Mouse (Mus musculus) urinary bladder, postnatal 4 days (tissue): Measurements from ENCODE around the gene Col9a1.

Experiments
- DNase-seq, 2 experiments: peaks; one replicate each; pipeline ENCODE4 v3.0.0; 2021 to 2022; ENCODE audit warnings: low spot score in 2 of 2

Col9a1 gene

DNA sequence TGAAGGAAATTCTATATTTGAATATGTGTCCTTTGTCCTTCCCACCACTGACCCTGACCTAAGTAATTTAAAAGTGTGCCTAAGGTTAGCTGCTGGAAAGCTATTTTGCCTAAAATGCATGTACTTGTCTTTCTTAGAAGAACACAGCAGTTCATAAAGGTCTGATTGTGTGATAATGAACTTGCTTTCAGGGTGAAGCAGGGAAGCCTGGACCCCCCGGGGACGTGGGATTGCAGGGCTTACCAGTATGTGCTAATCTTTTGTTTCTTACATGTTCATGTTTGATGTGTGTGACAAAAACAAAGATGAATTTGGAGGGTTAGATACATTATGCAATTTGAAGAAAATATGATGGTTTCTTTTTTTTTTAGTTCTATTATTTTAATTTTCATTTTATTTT lies 44.8 kb downstream of the Col9a1 start:
- DNase-seq = no peak

DNA sequence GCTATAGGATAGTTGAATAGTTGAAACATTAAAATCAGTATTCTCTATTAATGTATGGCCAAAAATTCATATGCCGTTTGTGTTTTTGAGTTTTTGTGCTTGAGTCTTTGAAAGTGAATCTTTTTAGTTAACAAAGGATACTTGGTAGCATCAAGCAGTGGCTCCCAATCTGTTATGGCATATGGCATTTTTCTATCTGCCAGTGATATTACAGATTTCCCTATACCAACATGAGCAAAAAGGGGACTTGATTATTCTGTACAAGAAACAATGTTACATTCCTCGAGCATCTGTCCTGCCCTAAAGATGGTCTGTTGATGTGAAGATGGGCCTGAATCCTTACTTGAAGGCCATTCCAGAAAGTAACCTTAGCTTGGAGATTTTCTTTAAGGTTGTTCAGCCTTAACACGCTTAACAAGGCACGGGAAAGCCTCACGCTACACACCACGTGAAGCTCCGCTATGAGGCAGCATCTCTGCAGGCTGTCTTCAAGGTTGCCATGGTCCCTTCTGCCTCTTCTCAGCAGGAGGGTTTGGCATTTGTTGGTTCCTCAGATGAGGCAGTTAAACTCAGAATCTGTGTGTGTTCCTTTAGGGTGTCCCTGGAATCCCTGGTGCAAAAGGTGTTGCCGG lies 45.7 kb downstream of the Col9a1 start:
- no peak for DNase-seq

GRCm38 (mm10) chr1:24225825-24226526 lies 48.6 kb downstream of the Col9a1 start:
- no peak for DNase-seq

- DNase-seq = no peak
Measured at GRCm38 (mm10) chr1:24226941-24227711, 49.7 kb downstream of the Col9a1 start.

- no peak for DNase-seq
Measured at GRCm38 (mm10) chr1:24229552-24229951, 52.1 kb downstream of the Col9a1 start.

DNA sequence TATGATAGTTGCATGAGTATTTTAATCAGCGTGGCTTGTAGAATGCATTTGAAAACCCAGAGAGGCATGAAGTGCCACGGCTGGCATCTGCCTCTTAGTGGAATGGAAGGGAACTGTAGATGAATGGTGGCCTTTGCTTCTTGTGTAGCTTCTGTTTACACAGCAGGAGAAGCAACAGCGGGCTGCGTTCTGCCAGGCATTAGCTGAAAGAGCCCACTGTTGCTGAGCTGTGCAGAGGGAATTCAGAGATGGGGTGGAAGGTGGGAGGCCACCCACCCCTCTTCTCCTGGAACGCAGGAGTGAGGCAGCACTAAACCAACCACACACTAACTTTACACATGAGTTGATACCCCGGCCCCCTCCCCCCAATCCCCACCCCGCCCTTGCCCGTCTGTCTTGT lies 53.0 kb downstream of the Col9a1 start:
- no peak for DNase-seq

GRCm38 (mm10) chr1:24231504-24232270 lies 54.3 kb downstream of the Col9a1 start:
- DNase-seq = no peak

DNA sequence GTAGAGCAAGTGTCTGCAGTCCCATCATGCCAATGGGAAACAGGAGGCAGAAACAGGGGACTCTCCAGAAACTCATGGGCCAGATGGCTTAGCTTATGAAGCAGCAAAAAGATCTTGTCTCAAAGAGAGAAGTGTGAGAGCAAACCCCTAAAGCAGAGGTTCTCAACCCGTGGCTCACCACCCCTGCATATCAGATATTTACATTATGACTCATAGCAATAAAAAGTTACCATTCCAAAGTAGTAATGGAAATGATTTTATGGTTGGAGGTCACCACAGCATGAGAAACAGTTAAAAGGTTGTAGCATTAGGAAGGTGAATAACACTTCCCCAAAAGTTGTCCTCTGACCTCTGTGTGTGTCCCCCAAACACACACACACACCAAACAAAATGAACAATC lies 58.9 kb downstream of the Col9a1 start:
- no peak for DNase-seq

DNA sequence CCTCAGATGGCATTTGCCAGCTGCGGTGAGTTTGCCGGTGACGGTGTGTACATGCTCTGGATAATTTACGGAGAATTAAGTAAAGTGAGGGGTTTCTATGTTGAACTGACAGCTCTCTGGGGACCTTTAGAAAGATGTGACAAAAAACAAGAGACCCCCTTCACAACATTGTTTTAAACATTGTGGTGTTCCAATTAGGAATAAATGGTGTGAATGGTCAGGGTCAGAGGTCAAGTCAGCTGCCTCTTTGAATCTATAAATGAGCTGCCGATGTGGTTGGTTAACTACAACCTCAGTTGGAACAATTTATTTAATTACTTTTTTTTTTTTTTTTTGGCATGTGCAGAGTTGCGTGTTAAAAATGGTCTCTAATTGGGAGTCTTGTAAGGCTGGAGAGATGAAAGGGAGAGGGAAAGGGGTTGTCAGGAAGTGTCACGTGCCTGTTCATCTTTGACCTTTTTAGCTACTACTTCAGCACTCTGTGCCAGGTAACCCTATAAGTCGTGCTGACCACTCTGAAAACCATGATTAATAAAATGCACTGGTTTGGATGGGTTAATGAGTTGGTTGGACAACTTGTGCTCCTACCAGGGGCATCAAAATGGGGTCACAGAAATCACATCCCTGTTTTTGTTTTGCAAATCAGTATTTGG lies 62.8 kb downstream of the Col9a1 start:
- no peak for DNase-seq

- no peak for DNase-seq
Measured at GRCm38 (mm10) chr1:24244931-24245330, 67.5 kb downstream of the Col9a1 start.

- no peak for DNase-seq
Measured at GRCm38 (mm10) chr1:24245700-24246375, 68.4 kb downstream of the Col9a1 start.

- no peak for DNase-seq
Measured at GRCm38 (mm10) chr1:24248294-24249104, 71.1 kb downstream of the Col9a1 start.

DNA sequence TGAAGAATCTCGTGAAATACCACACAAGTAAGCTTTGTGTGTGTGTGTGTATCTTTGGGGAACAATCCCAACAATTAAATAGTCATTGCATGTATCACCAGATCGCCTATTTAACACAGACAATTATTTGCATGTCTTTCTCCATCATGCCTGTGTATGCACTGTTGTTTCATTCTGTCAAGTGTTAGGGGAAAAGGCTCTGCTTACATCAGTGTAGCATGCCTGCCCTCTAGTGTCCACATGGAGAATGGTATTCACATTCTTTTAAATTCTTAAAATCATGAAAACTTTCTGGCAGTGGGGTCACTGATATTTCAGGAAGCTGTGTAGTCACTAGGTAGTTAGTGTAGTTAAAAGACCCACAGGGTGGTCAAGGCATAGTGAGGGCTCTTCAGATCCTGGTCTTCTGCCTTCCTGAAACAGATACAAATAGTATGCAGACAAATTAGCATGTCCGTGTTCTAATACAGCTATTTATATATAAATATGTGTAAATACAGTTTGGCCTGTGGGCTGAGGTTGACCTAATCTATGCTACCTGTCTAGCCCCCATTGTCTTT lies 71.8 kb downstream of the Col9a1 start:
- no peak for DNase-seq

- no peak for DNase-seq
Measured at GRCm38 (mm10) chr1:24257961-24258360, 80.6 kb downstream of the Col9a1 start.

DNA sequence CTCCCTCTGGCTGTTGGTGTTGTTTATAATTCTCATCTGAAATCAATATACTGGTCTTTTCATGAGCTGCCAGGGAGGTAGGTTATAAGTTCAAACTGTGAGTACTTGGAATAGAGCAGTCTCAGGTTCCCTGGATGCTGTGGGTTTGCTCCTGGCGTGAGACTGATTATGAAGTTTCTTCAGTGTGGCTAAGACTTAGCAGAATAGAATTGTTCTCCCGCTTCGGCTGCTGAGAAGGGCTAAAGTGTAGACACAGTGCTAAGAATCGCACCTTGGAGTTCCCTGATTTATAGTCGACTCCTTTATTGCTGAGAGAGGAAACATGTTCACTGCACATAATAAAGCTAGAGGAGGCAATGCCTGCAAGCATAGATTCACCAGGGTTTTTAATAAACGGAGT lies 82.0 kb downstream of the Col9a1 start:
- no peak for DNase-seq

- no peak for DNase-seq
Measured at GRCm38 (mm10) chr1:24261181-24261580, 83.8 kb downstream of the Col9a1 start.

- DNase-seq = no peak
Measured at GRCm38 (mm10) chr1:24267022-24267421, 89.6 kb downstream of the Col9a1 start.

DNA sequence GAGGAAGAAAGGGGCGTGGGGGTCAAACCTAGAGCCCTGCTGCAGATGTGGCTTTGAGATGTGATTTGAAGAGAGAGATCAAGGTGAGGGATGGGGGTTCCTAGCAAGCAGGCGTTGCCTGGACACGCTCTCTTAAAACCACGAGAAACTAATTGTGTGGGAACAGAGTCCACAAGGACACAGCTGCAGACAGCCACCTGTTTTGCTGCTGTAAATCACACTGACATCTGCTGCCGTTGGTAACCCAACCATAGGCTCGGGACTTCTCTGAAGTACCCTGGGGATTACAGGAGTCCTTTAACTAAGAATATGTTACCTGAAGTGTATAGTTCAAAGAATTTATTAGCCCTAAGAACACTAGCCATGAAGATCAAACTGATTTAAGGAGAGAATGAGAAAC lies 109.0 kb downstream of the Col9a1 start:
- no peak for DNase-seq

DNA sequence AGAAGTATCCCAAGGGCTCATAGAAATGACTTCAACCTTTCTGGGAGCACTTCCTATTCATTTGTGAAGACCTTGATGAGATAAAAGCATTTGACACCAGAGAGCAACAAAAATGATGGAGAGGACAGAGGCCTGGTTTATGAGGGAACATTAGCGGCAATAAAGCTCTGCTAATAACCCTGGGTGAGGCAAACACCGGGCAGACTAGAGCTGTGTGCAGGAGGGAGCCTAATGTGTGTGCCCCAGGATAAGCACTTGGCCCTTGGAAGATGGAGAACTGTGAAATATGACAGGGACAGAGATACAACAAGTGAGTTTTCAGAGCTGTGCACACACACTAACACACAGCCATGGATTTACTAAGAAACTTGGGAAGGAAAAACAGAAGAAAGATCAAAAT lies 115.1 kb downstream of the Col9a1 start:
- no peak for DNase-seq
